Mouse (Mus musculus): Measurements from ENCODE around the gene Cnpy4. TPM values are rescaled to one million over a fixed set of nuclear protein-coding genes. Genes with fewer than 3 reads are reported as not detected.

Cnpy4 gene
- polyA plus RNA-seq (2014; fragmentation: Nextera tagmentation; extraction: Ambion mirVana), result 44.4 and 49.0 TPM in 2 replicates

DNA sequence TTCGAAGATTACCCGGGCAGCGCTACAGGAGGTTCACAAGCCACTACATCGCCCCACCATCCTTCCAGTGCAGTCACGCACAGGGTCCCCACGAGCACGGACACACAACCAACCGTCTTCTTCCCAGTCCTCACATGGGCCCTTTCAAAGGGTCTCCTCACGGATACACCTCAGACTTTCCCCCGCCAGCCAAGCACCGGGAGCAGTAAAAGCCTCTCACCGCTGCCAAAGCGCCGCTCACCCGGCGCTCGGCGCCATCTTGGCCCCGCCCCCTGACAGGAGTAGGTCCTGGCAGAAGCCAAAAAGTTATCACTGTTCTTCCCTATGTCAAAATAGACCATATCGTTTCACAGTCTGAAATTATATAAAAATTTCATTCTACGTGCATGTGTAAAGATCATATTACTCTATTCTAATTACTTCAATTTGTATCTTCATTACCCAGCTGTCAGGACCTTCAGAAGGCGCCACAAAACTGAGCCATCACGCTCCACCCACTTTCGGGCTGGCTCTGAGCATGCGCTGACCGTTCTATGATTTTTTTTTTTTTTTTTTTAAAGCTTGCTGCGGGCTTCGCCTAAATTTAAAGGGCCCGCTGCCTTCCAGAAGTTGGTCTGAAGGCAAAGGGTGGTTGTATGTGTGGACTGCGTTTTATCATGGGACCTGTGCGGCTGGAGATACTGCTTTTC lies at the start of gene Cnpy4, which contains the start of gene Taf6:
Cnpy4 (plus strand) TSS at position 536 of the 689 bp plus-strand sequence.
Taf6 (minus strand) TSS at position 502 of the 689 bp plus-strand sequence.
- Histone ChIP-seq H3K9me3 (ENCODE audit: control insufficient read depth, low read length) (no peaks in the 10 kb centered on the region), H3K27ac (ENCODE audit: low read depth) (peak within 1 kb of the TSS; percentile 43; the same call in 1 of the 2 replicates), H3K36me3 (ENCODE audit: control insufficient read depth, insufficient read depth, low read length) (peaks cover 32% of the 10 kb centered on the region), H3K27me3 (replicated peaks; ENCODE audit: control insufficient read depth, insufficient read depth, low read length) (no peaks in the 10 kb centered on the region), H3K4me2 (ENCODE audit: low read length) (peak within 1 kb of the TSS; percentile 83), H3K9ac (ENCODE audit: low read length) (peak within 1 kb of the TSS; percentile 86), H3K4me1 (replicated peaks; ENCODE audit: control insufficient read depth, insufficient read depth, low read length) (peaks cover 12% of the 10 kb centered on the region), H3K4me3 (ENCODE audit: low read depth, low read length) (peak within 1 kb of the TSS; percentile 82)
- DNase-seq (ENCODE audit: low spot score) (peak; percentile 83), ATAC-seq (replicated peaks; ENCODE audit: low FRiP score, low TSS enrichment, low read depth) (peak; percentile 82)
- 1% methylated on average over 31 of the region's 31 CpGs for WGBS

DNA sequence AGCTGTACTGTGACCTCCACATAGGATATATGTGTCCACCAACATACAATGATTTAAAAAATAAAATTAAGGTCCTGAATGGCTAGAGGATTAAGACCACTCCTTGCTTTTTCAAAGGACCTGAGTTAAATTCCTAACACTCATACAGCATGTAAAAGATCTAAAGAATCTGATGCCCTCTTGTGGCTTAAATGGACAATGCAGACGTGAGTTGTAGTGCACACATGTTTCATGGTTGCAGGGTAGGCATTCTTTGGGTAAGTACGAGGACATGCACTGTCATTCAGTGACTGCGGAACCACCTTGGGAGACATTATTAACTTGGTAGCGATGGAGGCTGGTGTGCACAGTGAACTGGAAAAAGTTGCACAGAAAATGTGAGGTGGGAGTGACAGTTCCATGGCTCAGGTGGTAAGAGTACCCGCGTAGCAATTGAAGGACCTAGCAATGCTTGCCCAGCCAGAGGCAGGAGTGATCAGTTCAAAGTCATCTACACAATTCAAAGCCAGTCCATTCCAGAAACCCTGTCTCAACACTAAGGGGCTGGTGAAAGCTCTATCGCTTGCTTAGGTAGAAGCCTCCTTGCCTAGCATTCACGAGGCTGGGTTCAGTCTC lies 49.2 kb upstream of the Cnpy4 start:
- H3K9ac ChIP-seq (ENCODE audit: low read length), result no peak overlapping the region
- ATAC-seq (replicated peaks; ENCODE audit: low FRiP score, low TSS enrichment, low read depth), result peak; percentile 40; the same call in 1 of the 2 replicates
- 56% methylated on average over 8 of the region's 8 CpGs for WGBS
- H3K9me3 ChIP-seq (ENCODE audit: control insufficient read depth, low read length), result no peaks in the 10 kb centered on the region
- peaks cover 27% of the 10 kb centered on the region for H3K36me3 ChIP-seq (ENCODE audit: control insufficient read depth, insufficient read depth, low read length)
- no peaks in the 10 kb centered on the region for H3K4me1 ChIP-seq (replicated peaks; ENCODE audit: control insufficient read depth, insufficient read depth, low read length)
- no peak for DNase-seq (ENCODE audit: low spot score)
- no peak overlapping the region for H3K27ac ChIP-seq (ENCODE audit: low read depth)
- H3K4me2 ChIP-seq (ENCODE audit: low read length), result no peak overlapping the region
- H3K4me3 ChIP-seq (ENCODE audit: low read depth, low read length), result no peak overlapping the region
- no peaks in the 10 kb centered on the region for H3K27me3 ChIP-seq (replicated peaks; ENCODE audit: control insufficient read depth, insufficient read depth, low read length)

DNA sequence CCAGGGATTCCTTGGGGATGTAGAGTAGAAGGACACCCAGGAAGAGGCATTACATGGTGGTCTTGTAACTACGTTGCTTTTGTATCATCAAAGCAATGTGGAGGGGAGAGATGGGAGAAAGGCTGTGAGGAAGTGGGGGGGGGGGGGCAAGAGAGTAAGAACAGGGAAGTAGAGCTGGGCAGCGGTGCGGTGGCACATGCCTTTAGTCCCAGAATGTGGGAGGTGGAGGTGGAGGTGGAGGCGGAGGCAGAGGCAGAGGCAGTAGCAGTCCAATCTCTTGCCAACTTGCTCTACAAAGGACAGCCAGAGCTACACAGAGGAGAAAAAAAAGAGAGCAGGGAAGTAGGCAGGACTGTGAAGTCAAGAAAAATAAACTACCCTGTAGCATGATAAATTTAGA lies 48.7 kb upstream of the Cnpy4 start:
- no peaks in the 10 kb centered on the region for H3K4me1 ChIP-seq (replicated peaks; ENCODE audit: control insufficient read depth, insufficient read depth, low read length)

DNA sequence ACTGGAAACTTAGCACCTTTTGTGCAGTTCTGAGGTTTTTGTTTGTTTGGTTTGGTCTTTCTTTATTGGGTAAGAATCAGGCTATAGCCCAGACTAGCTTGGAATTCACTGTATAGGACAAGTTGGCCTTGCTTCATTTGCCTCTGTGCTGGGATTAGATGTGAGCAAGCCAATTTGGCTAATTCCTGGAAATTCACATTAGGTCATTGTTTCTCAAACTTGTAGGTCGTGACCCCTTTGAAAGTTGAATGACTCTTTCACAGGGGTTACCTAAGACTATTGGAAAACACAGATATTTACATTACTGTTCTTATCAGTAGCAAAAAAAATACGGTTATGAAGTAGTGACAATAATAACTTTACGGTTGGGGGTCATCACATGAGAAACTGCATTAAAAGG lies 32.9 kb upstream of the Cnpy4 start:
- DNase-seq (ENCODE audit: low spot score), result no peak
- H3K9me3 ChIP-seq (ENCODE audit: control insufficient read depth, low read length), result no peaks in the 10 kb centered on the region
- 72% methylated on average over 3 of the region's 3 CpGs for WGBS
- peaks cover 4% of the 10 kb centered on the region; the same call in 1 of the 2 replicates for H3K4me1 ChIP-seq (replicated peaks; ENCODE audit: control insufficient read depth, insufficient read depth, low read length)
- H3K4me3 ChIP-seq (ENCODE audit: low read depth, low read length), result peak overlapping the region; percentile 96
- H3K9ac ChIP-seq (ENCODE audit: low read length), result peak overlapping the region; percentile 94
- no peaks in the 10 kb centered on the region for H3K27me3 ChIP-seq (replicated peaks; ENCODE audit: control insufficient read depth, insufficient read depth, low read length)
- H3K4me2 ChIP-seq (ENCODE audit: low read length), result peak overlapping the region; percentile 79
- no peak overlapping the region for H3K27ac ChIP-seq (ENCODE audit: low read depth)
- no peak for ATAC-seq (replicated peaks; ENCODE audit: low FRiP score, low TSS enrichment, low read depth)
- peaks cover 28% of the 10 kb centered on the region for H3K36me3 ChIP-seq (ENCODE audit: control insufficient read depth, insufficient read depth, low read length)

More for the DNA sequence above, 48.7 kb upstream of the Cnpy4 start:
- Histone ChIP-seq H3K36me3 (ENCODE audit: control insufficient read depth, insufficient read depth, low read length) (peaks cover 27% of the 10 kb centered on the region), H3K9me3 (ENCODE audit: control insufficient read depth, low read length) (no peaks in the 10 kb centered on the region), H3K27ac (ENCODE audit: low read depth) (no peak overlapping the region), H3K4me3 (ENCODE audit: low read depth, low read length) (no peak overlapping the region), H3K9ac (ENCODE audit: low read length) (no peak overlapping the region), H3K4me2 (ENCODE audit: low read length) (no peak overlapping the region), H3K27me3 (replicated peaks; ENCODE audit: control insufficient read depth, insufficient read depth, low read length) (no peaks in the 10 kb centered on the region)
- ATAC-seq (replicated peaks; ENCODE audit: low FRiP score, low TSS enrichment, low read depth), result no peak
- 71% methylated on average over 4 of the region's 4 CpGs for WGBS
- no peak for DNase-seq (ENCODE audit: low spot score)

DNA sequence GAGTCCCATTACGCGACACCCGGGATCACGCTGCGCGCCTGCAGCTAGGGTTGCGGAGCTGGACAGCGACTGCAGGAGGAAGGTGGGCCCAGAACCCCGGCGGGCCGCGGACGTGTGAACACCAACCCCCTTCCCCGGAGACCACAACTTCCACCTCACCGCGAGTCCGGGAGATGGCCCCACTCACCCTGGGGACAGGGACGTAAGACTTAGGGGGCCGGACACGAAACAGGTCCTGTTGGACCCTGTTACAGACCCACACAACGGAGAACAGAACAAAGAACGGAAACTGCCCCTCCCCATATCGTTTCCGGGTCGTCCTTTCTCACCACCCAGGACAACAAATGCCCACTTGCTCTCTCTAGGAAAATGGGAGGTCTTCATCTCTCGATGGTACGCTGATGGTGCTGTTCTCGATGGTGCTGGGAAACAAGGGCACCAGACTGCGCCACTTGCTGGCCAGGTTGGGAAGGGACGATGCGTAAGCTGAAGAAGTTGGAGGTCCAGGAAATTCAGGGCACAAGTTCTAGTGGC lies 31.8 kb upstream of the Cnpy4 start, which contains the start of gene Zfp113:
Zfp113 (minus strand) TSS at position 302 of the 534 bp plus-strand sequence.
- Histone ChIP-seq H3K36me3 (ENCODE audit: control insufficient read depth, insufficient read depth, low read length) (peaks cover 24% of the 10 kb centered on the region), H3K27ac (ENCODE audit: low read depth) (peak within 1 kb of the TSS; percentile 88), H3K9ac (ENCODE audit: low read length) (peak within 1 kb of the TSS; percentile 94), H3K4me2 (ENCODE audit: low read length) (peak within 1 kb of the TSS; percentile 79), H3K4me3 (ENCODE audit: low read depth, low read length) (peak within 1 kb of the TSS; percentile 96), H3K9me3 (ENCODE audit: control insufficient read depth, low read length) (no peaks in the 10 kb centered on the region), H3K4me1 (replicated peaks; ENCODE audit: control insufficient read depth, insufficient read depth, low read length) (peaks cover 4% of the 10 kb centered on the region; the same call in 1 of the 2 replicates), H3K27me3 (replicated peaks; ENCODE audit: control insufficient read depth, insufficient read depth, low read length) (no peaks in the 10 kb centered on the region)
- ATAC-seq (replicated peaks; ENCODE audit: low FRiP score, low TSS enrichment, low read depth) (peak; percentile 97), DNase-seq (ENCODE audit: low spot score) (peak; percentile 95)
- under 1% methylated on average over 31 of the region's 31 CpGs for WGBS

DNA sequence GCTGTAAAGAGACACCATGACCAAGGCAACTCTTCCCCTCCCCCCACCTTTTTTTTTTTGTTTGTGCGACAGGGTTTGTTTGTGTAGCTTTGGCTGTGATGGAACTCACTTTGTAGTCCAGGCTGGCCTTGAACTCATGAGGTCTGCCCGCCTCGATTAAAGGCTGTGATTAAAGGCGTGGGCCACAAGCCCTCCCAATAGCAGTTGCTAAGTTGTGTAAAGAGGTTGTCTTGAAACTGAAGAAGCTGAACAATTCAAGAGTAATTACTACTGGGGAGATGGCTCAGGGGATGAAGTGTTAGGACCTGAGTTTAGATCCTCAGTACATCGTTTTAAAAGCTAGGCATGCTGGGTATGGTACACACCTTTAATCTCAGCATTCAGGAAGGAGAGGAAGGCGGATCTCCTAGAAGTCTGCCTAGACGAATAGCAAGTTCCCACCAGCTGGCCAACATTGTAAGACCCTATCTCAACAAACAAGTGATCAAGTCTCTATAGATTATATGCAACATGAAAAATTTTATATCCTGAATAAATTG lies 27.0 kb upstream of the Cnpy4 start:
- peak overlapping the region; percentile 73 for H3K4me3 ChIP-seq (ENCODE audit: low read depth, low read length)
- ATAC-seq (replicated peaks; ENCODE audit: low FRiP score, low TSS enrichment, low read depth) (0 out of 2 replicates have a peak, but pooled peaks have one; percentile 9), DNase-seq (ENCODE audit: low spot score) (no peak)
- H3K36me3 ChIP-seq (ENCODE audit: control insufficient read depth, insufficient read depth, low read length), result peaks cover 28% of the 10 kb centered on the region
- WGBS, result 65% methylated on average over 7 of the region's 7 CpGs
- H3K27me3 ChIP-seq (replicated peaks; ENCODE audit: control insufficient read depth, insufficient read depth, low read length), result no peaks in the 10 kb centered on the region
- H3K4me2 ChIP-seq (ENCODE audit: low read length), result peak overlapping the region; percentile 85
- no peaks in the 10 kb centered on the region for H3K9me3 ChIP-seq (ENCODE audit: control insufficient read depth, low read length)
- H3K27ac ChIP-seq (ENCODE audit: low read depth), result no peak overlapping the region; the same call in 1 of the 2 replicates
- H3K9ac ChIP-seq (ENCODE audit: low read length), result 0 out of 2 replicates have a peak overlapping the region, but pooled peaks have one; percentile 12
- H3K4me1 ChIP-seq (replicated peaks; ENCODE audit: control insufficient read depth, insufficient read depth, low read length), result peaks cover 8% of the 10 kb centered on the region

DNA sequence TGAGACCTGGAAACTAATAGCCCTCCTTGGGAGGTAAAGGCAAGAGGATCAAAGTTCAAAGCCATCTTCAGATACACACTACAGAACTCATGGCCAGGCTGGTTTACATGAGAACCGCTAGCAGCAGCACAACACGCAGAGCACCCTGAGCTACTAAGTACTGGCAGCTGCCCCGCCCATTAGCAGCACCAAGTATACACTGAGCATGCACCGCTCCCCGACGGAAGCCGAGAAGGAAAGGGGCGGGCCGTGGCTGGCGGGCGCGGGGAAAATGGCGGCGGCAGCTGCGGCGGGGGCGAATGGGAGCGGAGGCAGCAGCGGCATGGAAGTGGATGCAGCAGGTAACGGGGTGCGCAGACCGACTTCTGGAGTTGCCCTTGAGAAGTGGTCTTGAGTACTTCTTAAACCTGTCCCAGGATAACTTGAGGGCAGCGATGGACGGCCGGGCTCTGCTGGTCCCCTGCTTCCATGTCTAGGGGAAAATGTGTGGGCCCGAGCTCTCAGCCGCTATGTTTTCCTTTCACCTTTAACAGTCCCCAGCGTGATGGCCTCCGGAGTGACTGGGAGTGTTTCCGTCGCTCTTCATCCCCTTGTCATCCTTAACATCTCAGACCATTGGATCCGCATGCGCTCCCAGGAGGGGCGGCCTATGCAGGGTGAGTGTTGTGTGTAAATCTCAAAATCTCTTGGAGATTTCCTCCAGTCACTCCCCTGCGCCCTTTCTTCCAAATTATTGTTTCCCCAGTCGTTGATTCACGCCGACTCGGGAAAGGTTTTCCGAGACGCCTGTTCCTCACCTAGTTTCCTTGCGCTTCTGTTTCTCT lies 26.2 kb upstream of the Cnpy4 start, which contains the start of gene Cops6:
Cops6 (plus strand) TSS at position 230 of the 824 bp plus-strand sequence.
- under 1% methylated on average over 42 of the region's 42 CpGs for WGBS
- H3K4me1 ChIP-seq (replicated peaks; ENCODE audit: control insufficient read depth, insufficient read depth, low read length), result peaks cover 8% of the 10 kb centered on the region
- H3K4me2 ChIP-seq (ENCODE audit: low read length), result peak within 1 kb of the TSS; percentile 85
- peak; percentile 97 for DNase-seq (ENCODE audit: low spot score)
- H3K9me3 ChIP-seq (ENCODE audit: control insufficient read depth, low read length), result no peaks in the 10 kb centered on the region
- no peaks in the 10 kb centered on the region for H3K27me3 ChIP-seq (replicated peaks; ENCODE audit: control insufficient read depth, insufficient read depth, low read length)
- peak within 1 kb of the TSS; percentile 73 for H3K4me3 ChIP-seq (ENCODE audit: low read depth, low read length)
- H3K36me3 ChIP-seq (ENCODE audit: control insufficient read depth, insufficient read depth, low read length), result peaks cover 36% of the 10 kb centered on the region
- peak within 1 kb of the TSS; percentile 47 for H3K27ac ChIP-seq (ENCODE audit: low read depth)
- H3K9ac ChIP-seq (ENCODE audit: low read length), result peak within 1 kb of the TSS; percentile 71
- peak; percentile 92 for ATAC-seq (replicated peaks; ENCODE audit: low FRiP score, low TSS enrichment, low read depth)

DNA sequence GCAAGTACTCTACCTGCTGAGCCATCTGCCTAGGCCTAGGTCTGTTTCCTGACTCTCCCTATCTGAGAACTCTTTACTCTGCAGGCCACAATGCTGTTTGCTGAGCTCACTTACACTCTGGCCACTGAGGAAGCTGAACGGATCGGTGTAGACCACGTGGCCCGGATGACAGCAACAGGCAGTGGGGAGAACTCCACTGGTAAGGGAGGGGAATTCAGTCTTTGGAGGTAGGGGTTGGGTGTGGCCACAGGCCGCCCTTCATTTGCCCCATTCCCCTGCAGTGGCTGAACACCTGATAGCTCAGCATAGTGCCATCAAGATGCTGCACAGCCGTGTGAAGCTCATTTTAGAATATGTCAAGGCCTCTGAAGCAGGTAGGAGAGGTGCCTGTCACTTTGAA lies 24.2 kb upstream of the Cnpy4 start:
- ATAC-seq (replicated peaks; ENCODE audit: low FRiP score, low TSS enrichment, low read depth), result no peak
- Histone ChIP-seq H3K9me3 (ENCODE audit: control insufficient read depth, low read length) (no peaks in the 10 kb centered on the region), H3K4me2 (ENCODE audit: low read length) (no peak overlapping the region), H3K36me3 (ENCODE audit: control insufficient read depth, insufficient read depth, low read length) (peaks cover 56% of the 10 kb centered on the region), H3K4me1 (replicated peaks; ENCODE audit: control insufficient read depth, insufficient read depth, low read length) (peaks cover 8% of the 10 kb centered on the region), H3K27ac (ENCODE audit: low read depth) (no peak overlapping the region), H3K4me3 (ENCODE audit: low read depth, low read length) (no peak overlapping the region), H3K9ac (ENCODE audit: low read length) (no peak overlapping the region), H3K27me3 (replicated peaks; ENCODE audit: control insufficient read depth, insufficient read depth, low read length) (no peaks in the 10 kb centered on the region)
- WGBS, result 69% methylated on average over 6 of the region's 6 CpGs
- DNase-seq (ENCODE audit: low spot score), result no peak
